ENCODE assay signal across 10 mouse cellular contexts in genomic region chr6:67048880-67049694, GRCm38 (mm10). TPM values are rescaled to one million over a fixed set of nuclear protein-coding genes. Genes with fewer than 3 reads are reported as not detected.
DNase-seq lines count a peak whose midpoint lies in the region; ATAC-seq and TF ChIP-seq lines count a peak whose summit lies in the region.
"Had no signal": no experiment of that assay in that cellular context is flagged by ENCODE, and none has a peak within 500 bp of the region (broad histone marks: within the 10 kb centered on the region; RNA-seq: fewer than 3 reads in every experiment).

No protein-coding gene starts in this region.

- no peaks in the 10 kb centered on the region for H3K9me3 ChIP-seq in lung, embryonic 15.5 days
- no peaks in the 10 kb centered on the region for H3K9me3 ChIP-seq in forebrain, embryonic 16.5 days (ENCODE audit: control insufficient read depth, low read length)
- no peaks in the 10 kb centered on the region for H3K9me3 ChIP-seq in liver, embryonic 14.5 days (ENCODE audit: control insufficient read depth, low read length)

- ATAC-seq in lung, embryonic 15.5 days (ENCODE audit: borderline replicate concordance, extremely low read depth, low FRiP score, low TSS enrichment) = peak; percentile 96
- peak; percentile 83 for ATAC-seq in forebrain, embryonic 16.5 days
- peak; percentile 74 for ATAC-seq in liver, embryonic 14.5 days (ENCODE audit: insufficient read depth)

- 20% methylated on average over 7 of the region's 7 CpGs for WGBS in lung, embryonic 15.5 days
- 25% methylated on average over 7 of the region's 7 CpGs for WGBS in forebrain, embryonic 16.5 days
- 35% methylated on average over 7 of the region's 7 CpGs for WGBS in liver, embryonic 14.5 days (ENCODE audit: insufficient replicate concordance)

- H3K4me2 ChIP-seq in lung, embryonic 15.5 days = 0 out of 2 replicates have a peak overlapping the region, but pooled peaks have one; percentile 2
- H3K4me2 ChIP-seq in forebrain, embryonic 16.5 days (ENCODE audit: low read length) = no peak overlapping the region
- H3K4me2 ChIP-seq in liver, embryonic 14.5 days (ENCODE audit: low read depth) = no peak overlapping the region

- DNase-seq in lung, adult 18-20 months = no peak
- no peak for DNase-seq in liver, embryonic 14.5 days (ENCODE audit: low read depth in 3 of 3, low spot score in 3 of 3)
- peak; percentile 71 for DNase-seq in retina, postnatal 1 day
- DNase-seq in frontal cortex, postnatal 14 days (ENCODE audit: low spot score in 2 of 2) = no peak
- no peak for DNase-seq in adrenal gland, postnatal 4 days (ENCODE audit: low spot score in 2 of 2)
- no peak for DNase-seq in thymus, adult 18-20 months
- DNase-seq: thymus, adult 2 months had no signal

- no peaks in the 10 kb centered on the region for H3K27me3 ChIP-seq in lung, embryonic 15.5 days
- H3K27me3 ChIP-seq in forebrain, embryonic 16.5 days (replicated peaks; ENCODE audit: control insufficient read depth, insufficient read depth, low read length) = no peaks in the 10 kb centered on the region
- no peaks in the 10 kb centered on the region for H3K27me3 ChIP-seq in liver, embryonic 14.5 days (ENCODE audit: control insufficient read depth, insufficient read depth, low read length)

- H3K9ac ChIP-seq in lung, embryonic 15.5 days = no peak overlapping the region
- H3K9ac ChIP-seq in forebrain, embryonic 16.5 days (replicated peaks; ENCODE audit: low read depth, low read length) = no peak overlapping the region
- H3K9ac ChIP-seq in liver, embryonic 14.5 days (replicated peaks) = no peak overlapping the region

- H3K27ac ChIP-seq in lung, embryonic 15.5 days = peak overlapping the region; percentile 72
- no peak overlapping the region for H3K27ac ChIP-seq in forebrain, embryonic 16.5 days (ENCODE audit: low read length)
- H3K27ac ChIP-seq in liver, embryonic 14.5 days = peak overlapping the region; percentile 55
- H3K27ac ChIP-seq: layer of hippocampus, adult 2 months had no signal

- peak; percentile 60 for TF ChIP-seq EP300 in liver, embryonic 14.5 days (IDR thresholded peaks at IDR 0.05; ENCODE audit: low read depth)

- H3K36me3 ChIP-seq in lung, embryonic 15.5 days = no peaks in the 10 kb centered on the region
- no peaks in the 10 kb centered on the region for H3K36me3 ChIP-seq in forebrain, embryonic 16.5 days (ENCODE audit: control insufficient read depth, insufficient read depth)
- no peaks in the 10 kb centered on the region for H3K36me3 ChIP-seq in liver, embryonic 14.5 days (replicated peaks; ENCODE audit: control insufficient read depth, insufficient read depth, low read depth)

- TF ChIP-seq CTCF in liver, embryonic 14.5 days (IDR thresholded peaks at IDR 0.05; ENCODE audit: low read depth) = no peak

- H3K4me3 ChIP-seq in lung, embryonic 15.5 days = no peak overlapping the region
- H3K4me3 ChIP-seq in forebrain, embryonic 16.5 days (replicated peaks; ENCODE audit: low read length) = no peak overlapping the region
- no peak overlapping the region for H3K4me3 ChIP-seq in liver, embryonic 14.5 days (ENCODE audit: insufficient read depth in 1 of 2, low read depth in 2 of 2, low read length in 2 of 2)
- H3K4me3 ChIP-seq: layer of hippocampus, adult 2 months had no signal

- peaks cover 12% of the 10 kb centered on the region; the same call in 1 of the 2 replicates for H3K4me1 ChIP-seq in lung, embryonic 15.5 days
- peaks cover 6% of the 10 kb centered on the region for H3K4me1 ChIP-seq in forebrain, embryonic 16.5 days (replicated peaks; ENCODE audit: control insufficient read depth, insufficient read depth, low read length)
- peaks cover 24 to 29% of the 10 kb centered on the region in 2 experiments for H3K4me1 ChIP-seq in liver, embryonic 14.5 days (replicated peaks; ENCODE audit: control insufficient read depth in 2 of 2, insufficient read depth in 2 of 2, low read length in 1 of 2)

RNA-seq across cellular contexts. Expression of gene Gadd45a, which starts 11.8 kb away (rescaled TPM):
- polyA plus RNA-seq in lung, embryonic 15.5 days (2015; fragmentation: Nextera tagmentation; extraction: Ambion mirVana) = 16.6 and 18.9 TPM in 2 replicates
- polyA plus RNA-seq in forebrain, embryonic 16.5 days (2015; fragmentation: Nextera tagmentation; extraction: Ambion mirVana) = 7.2 and 7.5 TPM in 2 replicates
- 70.1 and 90.4 TPM in 2 replicates for polyA plus RNA-seq in liver, embryonic 14.5 days (2012; rRNA removed)
- polyA plus RNA-seq in liver, embryonic 14.5 days (2014; fragmentation: Nextera tagmentation; extraction: Ambion mirVana) = 49.8 and 56.8 TPM in 2 replicates
- total RNA-seq in adrenal gland, postnatal 4 days (2021) = 10 to 100 TPM; 18.1 to 21.9 TPM
